Mouse (Mus musculus) liver, embryonic 12.5 days (tissue): ENCODE measurements around the gene Mkrn1. TPM values are rescaled to one million over a fixed set of nuclear protein-coding genes. Genes with fewer than 3 reads are reported as not detected.
"Not testable (repeated sequence)": the region's sequence is repeated elsewhere in the genome, so short reads cannot be mapped to it uniquely, and the experiment has no call there.

Experiments
- ATAC-seq: fragments of 200-750 bp; cut with Nextera tagmentation; 2 replicates; pipeline ENCODE4 v1.8.0; 2017; ENCODE audit warnings: moderate number of reproducible peaks, mild to moderate bottlenecking, moderate library complexity
- H3K27ac ChIP-seq: fragments of 300-500 bp; sonication (generic); 2 replicates; pipeline ENCODE4 v1.5.1; 2016; ENCODE audit warnings: mild to moderate bottlenecking
- H3K27me3 ChIP-seq: fragments of 300-500 bp; sonication (generic); replicated peaks from 2 replicates; pipeline ENCODE4 v1.6.1; 2016; ENCODE audit warnings: mild to moderate bottlenecking, moderate library complexity
- H3K36me3 ChIP-seq: fragments of 300-500 bp; sonication (generic); 2 replicates; pipeline ENCODE4 v1.6.1; 2016; ENCODE audit warnings: mild to moderate bottlenecking, moderate library complexity
- H3K4me1 ChIP-seq: fragments of 300-500 bp; sonication (generic); 2 replicates; pipeline ENCODE4 v1.6.1; 2016
- H3K4me2 ChIP-seq: fragments of 300-500 bp; sonication (generic); 2 replicates; pipeline ENCODE4 v1.6.1; 2016; ENCODE audit warnings: mild to moderate bottlenecking, moderate library complexity
- H3K4me3 ChIP-seq: fragments of 300-500 bp; sonication (generic); 2 replicates; pipeline ENCODE4 v1.5.1; 2016; ENCODE audit warnings: mild to moderate bottlenecking, moderate library complexity
- H3K9ac ChIP-seq: fragments of 300-500 bp; sonication (generic); 2 replicates; pipeline ENCODE4 v1.6.1; 2016; ENCODE audit warnings: mild to moderate bottlenecking, moderate library complexity
- H3K9me3 ChIP-seq: fragments of 300-500 bp; sonication (generic); replicated peaks from 2 replicates; pipeline ENCODE4 v1.6.1; 2016; ENCODE audit warnings: mild to moderate bottlenecking, moderate library complexity
- WGBS: fragments of 180-500 bp; shearing (Covaris S2); methylation state at CpG from one replicate; pipeline ENCODE4 v1.1.7; 2016; ENCODE audit not compliant: insufficient replicate concordance; 5-methylcytosine and 5-hydroxymethylcytosine counted together
- polyA plus RNA-seq: library from polyadenylated mRNA; unstranded; fragments of >200 nt; fragmentation: Nextera tagmentation; extraction: Ambion mirVana; gene quantifications from 2 replicates; pipeline ENCODE4 v1.2.1, GENCODE M21; 2016

The Mkrn1 gene
- polyA plus RNA-seq, 1 experiment from 2014 or later = 160 TPM

DNA sequence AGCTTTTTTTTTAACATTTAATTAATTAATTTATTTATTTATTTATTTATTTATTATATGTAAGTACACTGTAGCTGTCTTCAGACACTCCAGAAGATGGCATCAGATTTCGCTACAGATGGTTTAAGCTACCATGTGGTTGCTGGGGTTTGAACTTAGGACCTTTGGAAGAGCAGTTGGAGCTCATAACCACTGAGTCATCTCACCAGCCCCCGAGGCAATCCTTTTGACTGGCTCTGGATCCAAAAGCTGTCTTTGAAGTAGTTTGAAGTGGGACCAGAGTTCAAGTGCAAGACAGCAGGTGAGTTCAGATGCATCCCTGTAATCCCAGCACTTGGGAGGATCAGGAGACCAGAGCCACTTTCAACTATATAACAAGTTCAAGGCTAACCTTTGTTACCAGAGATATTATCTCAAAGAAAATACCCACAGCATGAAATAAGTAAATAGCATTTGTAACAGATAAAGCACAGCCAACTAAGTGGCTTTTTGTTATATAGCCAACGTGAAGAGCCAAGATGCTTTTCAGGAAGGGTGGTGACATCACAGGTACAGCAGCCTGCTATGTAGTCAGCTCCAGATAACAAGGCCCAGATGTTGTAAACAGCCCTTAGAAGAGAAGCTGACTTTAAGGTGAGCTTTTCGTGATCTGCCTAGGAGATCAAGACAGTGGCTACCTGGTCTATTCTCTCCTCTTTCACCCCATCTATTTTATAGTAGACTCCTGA, 7.2 kb upstream of the Mkrn1 start:
- WGBS = 63% methylated on average over 4 of the region's 4 CpGs
- ATAC-seq = peak; percentile 45
- no peak overlapping the region for H3K4me3 ChIP-seq
- peak overlapping the region; percentile 20; the same call in 1 of the 2 replicates for H3K4me2 ChIP-seq
- no peaks in the 10 kb centered on the region for H3K9me3 ChIP-seq
- no peaks in the 10 kb centered on the region for H3K27me3 ChIP-seq
- peaks cover 87% of the 10 kb centered on the region for H3K4me1 ChIP-seq
- peak overlapping the region; percentile 57; the same call in 1 of the 2 replicates for H3K9ac ChIP-seq
- H3K27ac ChIP-seq = peak overlapping the region; percentile 95
- no peaks in the 10 kb centered on the region for H3K36me3 ChIP-seq

- no peak for ATAC-seq
- Histone ChIP-seq H3K4me1 (peaks cover 91% of the 10 kb centered on the region), H3K4me2 (no peak overlapping the region), H3K27ac (peak overlapping the region; percentile 78), H3K4me3 (no peak overlapping the region), H3K36me3 (no peaks in the 10 kb centered on the region), H3K9me3 (no peaks in the 10 kb centered on the region), H3K27me3 (peaks cover 5% of the 10 kb centered on the region), H3K9ac (0 out of 2 replicates have a peak overlapping the region, but pooled peaks have one; percentile 14)
- 74% methylated on average over 4 of the region's 4 CpGs for WGBS
Observed at GRCm38 (mm10) chr6:39426725-39427124, 6.5 kb upstream of the Mkrn1 start.

DNA sequence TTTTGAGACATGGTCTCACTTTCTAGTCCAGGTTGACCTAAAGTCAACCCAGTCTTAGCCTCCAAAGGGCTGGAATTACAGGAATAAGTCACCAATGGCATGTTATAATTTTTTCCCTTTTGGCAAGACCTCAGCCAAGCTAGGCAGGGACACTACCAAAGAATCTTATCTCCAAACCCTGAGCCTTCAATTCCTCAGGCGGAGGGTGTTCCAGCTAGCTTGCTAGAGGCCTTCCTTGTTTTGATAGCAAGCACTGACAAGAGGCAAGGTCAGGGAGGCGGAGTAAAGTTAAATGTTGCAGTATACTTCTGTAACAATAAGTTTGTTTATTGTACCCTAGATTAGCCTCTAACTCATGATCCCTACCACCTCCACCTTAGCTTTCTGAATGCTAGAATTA, 4.9 kb upstream of the Mkrn1 start:
- Histone ChIP-seq H3K9me3 (no peaks in the 10 kb centered on the region), H3K36me3 (no peaks in the 10 kb centered on the region), H3K27me3 (peaks cover 11% of the 10 kb centered on the region), H3K4me2 (peak overlapping the region; percentile 8; the same call in 1 of the 2 replicates), H3K4me1 (peaks cover 90% of the 10 kb centered on the region), H3K9ac (peak overlapping the region; percentile 33; the same call in 1 of the 2 replicates), H3K27ac (peak overlapping the region; percentile 83), H3K4me3 (no peak overlapping the region)
- ATAC-seq = peak; percentile 31; the same call in 1 of the 2 replicates
- WGBS = 36% methylated on average over 2 of the region's 2 CpGs

DNA sequence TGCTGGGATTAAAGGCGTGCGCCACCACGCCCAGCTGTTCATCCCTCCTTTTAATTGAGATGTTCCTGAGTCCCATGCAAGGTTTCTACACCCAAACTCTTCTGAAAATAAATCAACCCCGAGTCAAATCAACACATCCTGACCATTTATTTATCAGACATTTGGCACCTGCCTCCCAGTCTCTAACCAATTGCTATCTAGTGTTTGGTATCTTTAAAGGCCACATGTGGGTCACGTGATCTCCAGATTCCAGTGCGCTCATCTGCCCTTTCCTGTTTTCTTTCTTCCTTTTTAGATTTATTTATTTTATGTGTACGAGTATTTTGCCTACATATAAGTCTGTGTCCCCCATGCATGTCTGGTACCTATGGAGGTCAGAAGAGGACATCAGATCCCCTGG, 3.4 kb upstream of the Mkrn1 start:
- WGBS = 55% methylated on average over 7 of the region's 7 CpGs
- Histone ChIP-seq H3K27me3 (peaks cover 15% of the 10 kb centered on the region), H3K36me3 (no peaks in the 10 kb centered on the region), H3K4me1 (peaks cover 82% of the 10 kb centered on the region), H3K9me3 (no peaks in the 10 kb centered on the region), H3K4me2 (peak overlapping the region; percentile 40), H3K9ac (0 out of 2 replicates have a peak overlapping the region, but pooled peaks have one; percentile 58), H3K27ac (peak overlapping the region; percentile 87), H3K4me3 (no peak overlapping the region)
- ATAC-seq = peak; percentile 10

DNA sequence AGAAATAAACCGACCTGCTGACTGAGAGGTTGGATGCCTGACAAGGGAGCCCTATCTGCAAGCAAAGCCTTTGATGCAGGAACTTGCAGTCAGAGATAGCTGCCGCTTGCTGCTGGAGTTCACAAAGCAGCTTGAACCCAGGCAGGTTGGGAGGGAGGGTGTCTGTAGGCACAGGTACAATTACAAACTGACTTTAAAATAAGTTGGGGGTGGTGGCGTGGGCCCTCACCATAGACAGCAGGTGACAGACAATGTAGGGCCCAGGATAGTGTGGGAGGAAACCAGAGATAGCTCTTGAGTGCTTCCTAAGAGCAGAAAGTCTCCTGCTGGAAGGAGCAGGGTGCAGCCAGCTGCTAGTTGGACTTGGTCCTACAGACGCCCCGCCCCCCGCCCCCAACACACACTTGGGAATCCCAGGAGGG, 2.9 kb upstream of the Mkrn1 start:
- H3K4me2 ChIP-seq = peak overlapping the region; percentile 40
- WGBS = 44% methylated on average over 6 of the region's 6 CpGs
- no peak for ATAC-seq
- no peaks in the 10 kb centered on the region for H3K36me3 ChIP-seq
- H3K9me3 ChIP-seq = no peaks in the 10 kb centered on the region
- no peak overlapping the region for H3K4me3 ChIP-seq
- H3K27ac ChIP-seq = peak overlapping the region; percentile 87
- peak overlapping the region; percentile 58 for H3K9ac ChIP-seq
- peaks cover 16% of the 10 kb centered on the region for H3K27me3 ChIP-seq
- H3K4me1 ChIP-seq = peaks cover 81% of the 10 kb centered on the region

GRCm38 (mm10) chr6:39420867-39421266, 605 bp upstream of the Mkrn1 start:
- Histone ChIP-seq H3K9me3 (no peaks in the 10 kb centered on the region), H3K36me3 (peaks cover 7% of the 10 kb centered on the region), H3K27ac (peak overlapping the region; percentile 96), H3K4me3 (peak overlapping the region; percentile 98), H3K4me1 (peaks cover 81% of the 10 kb centered on the region), H3K4me2 (peak overlapping the region; percentile 74), H3K27me3 (peaks cover 24% of the 10 kb centered on the region), H3K9ac (no peak overlapping the region)
- ATAC-seq = no peak
- 51% methylated on average over 4 of the region's 4 CpGs for WGBS

- H3K36me3 ChIP-seq = peaks cover 10% of the 10 kb centered on the region
- peak overlapping the region; percentile 96 for H3K27ac ChIP-seq
- ATAC-seq = no peak
- WGBS = under 1% methylated on average over 43 of the region's 43 CpGs
- peak overlapping the region; percentile 96 for H3K9ac ChIP-seq
- peak overlapping the region; percentile 98 for H3K4me3 ChIP-seq
- peak overlapping the region; percentile 74 for H3K4me2 ChIP-seq
- peaks cover 24% of the 10 kb centered on the region for H3K27me3 ChIP-seq
- peaks cover 67% of the 10 kb centered on the region for H3K4me1 ChIP-seq
- H3K9me3 ChIP-seq = no peaks in the 10 kb centered on the region
Observed at GRCm38 (mm10) chr6:39419386-39419850, 844 bp downstream of the Mkrn1 start.

- peak overlapping the region; percentile 43 for H3K4me2 ChIP-seq
- not testable (repeated sequence) for ATAC-seq, H3K9me3 ChIP-seq
- H3K9ac ChIP-seq = peak overlapping the region; percentile 40; the same call in 1 of the 2 replicates
- H3K36me3 ChIP-seq = peaks cover 10% of the 10 kb centered on the region
- peak overlapping the region; percentile 35 for H3K4me3 ChIP-seq
- H3K27me3 ChIP-seq = peaks cover 19% of the 10 kb centered on the region
- peak overlapping the region; percentile 70; the same call in 1 of the 2 replicates for H3K27ac ChIP-seq
- H3K4me1 ChIP-seq = peaks cover 40% of the 10 kb centered on the region
Observed at GRCm38 (mm10) chr6:39416654-39417053, 3.6 kb downstream of the Mkrn1 start.

- 38% methylated on average over 3 of the region's 5 CpGs for WGBS
- H3K27ac ChIP-seq = peak overlapping the region; percentile 70; the same call in 1 of the 2 replicates
- no peak overlapping the region for H3K4me3 ChIP-seq
- H3K4me1 ChIP-seq = peaks cover 36% of the 10 kb centered on the region
- H3K27me3 ChIP-seq = peaks cover 14% of the 10 kb centered on the region; the same call in 1 of the 2 replicates
- no peak overlapping the region for H3K9ac ChIP-seq
- ATAC-seq = no peak
- H3K9me3 ChIP-seq = no peaks in the 10 kb centered on the region
- H3K4me2 ChIP-seq = peak overlapping the region; percentile 43
- H3K36me3 ChIP-seq = peaks cover 12% of the 10 kb centered on the region
Observed at GRCm38 (mm10) chr6:39415762-39416161, 4.5 kb downstream of the Mkrn1 start.

- Histone ChIP-seq H3K9ac (no peak overlapping the region), H3K27ac (no peak overlapping the region), H3K36me3 (peaks cover 28% of the 10 kb centered on the region), H3K4me1 (peaks cover 29% of the 10 kb centered on the region), H3K4me2 (no peak overlapping the region), H3K9me3 (no peaks in the 10 kb centered on the region), H3K27me3 (peaks cover 13% of the 10 kb centered on the region; the same call in 1 of the 2 replicates), H3K4me3 (no peak overlapping the region)
- 90% methylated on average over 1 of the region's 1 CpGs for WGBS
- no peak for ATAC-seq
Observed at GRCm38 (mm10) chr6:39414106-39414505, 6.2 kb downstream of the Mkrn1 start.

DNA sequence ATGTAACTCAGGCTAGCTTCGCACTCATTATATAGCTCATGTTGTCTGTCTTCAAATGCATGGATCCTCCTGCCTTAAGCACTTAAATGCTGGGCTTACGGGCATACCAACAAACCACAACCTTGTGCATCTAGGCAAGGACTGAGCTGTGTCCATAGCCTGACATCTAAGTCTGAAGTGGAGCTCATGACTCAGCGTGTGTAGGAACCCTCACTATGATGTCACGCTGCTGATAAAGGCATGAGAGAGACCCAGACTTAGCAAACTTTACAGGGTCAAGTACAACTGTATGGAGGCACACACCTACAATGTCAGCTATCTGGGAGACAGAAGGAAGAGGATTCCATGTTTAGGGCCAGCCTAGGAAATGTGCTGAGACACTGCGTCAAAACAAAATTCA, 13.8 kb downstream of the Mkrn1 start:
- H3K27ac ChIP-seq = peak overlapping the region; percentile 2; the same call in 1 of the 2 replicates
- H3K36me3 ChIP-seq = peaks cover 86% of the 10 kb centered on the region
- H3K4me1 ChIP-seq = peaks cover 9% of the 10 kb centered on the region
- H3K27me3 ChIP-seq = no peaks in the 10 kb centered on the region
- no peak overlapping the region for H3K4me3 ChIP-seq
- H3K4me2 ChIP-seq = no peak overlapping the region
- WGBS = 72% methylated on average over 5 of the region's 5 CpGs
- H3K9me3 ChIP-seq = no peaks in the 10 kb centered on the region
- ATAC-seq = peak; percentile 60; the same call in 1 of the 2 replicates
- no peak overlapping the region for H3K9ac ChIP-seq

- Histone ChIP-seq H3K4me2 (no peak overlapping the region), H3K4me3 (no peak overlapping the region), H3K9me3 (no peaks in the 10 kb centered on the region), H3K27ac (no peak overlapping the region), H3K9ac (no peak overlapping the region), H3K27me3 (no peaks in the 10 kb centered on the region), H3K4me1 (peaks cover 9% of the 10 kb centered on the region), H3K36me3 (peaks cover 92% of the 10 kb centered on the region)
- 86% methylated on average over 2 of the region's 2 CpGs for WGBS
- ATAC-seq = no peak
Observed at GRCm38 (mm10) chr6:39403136-39403535, 17.1 kb downstream of the Mkrn1 start.
